Mouse (Mus musculus) frontal cortex, postnatal 36 days (tissue): ENCODE data around the gene Gmip.
A peak's percentile ranks its signal among the peaks of the same experiment; 100 is the strongest.

Source experiments
- DNase-seq, 2 experiments: peaks; one replicate each; pipeline ENCODE4 v3.0.0; 2022; ENCODE audit warnings: low spot score in 2 of 2

The Gmip gene

DNA sequence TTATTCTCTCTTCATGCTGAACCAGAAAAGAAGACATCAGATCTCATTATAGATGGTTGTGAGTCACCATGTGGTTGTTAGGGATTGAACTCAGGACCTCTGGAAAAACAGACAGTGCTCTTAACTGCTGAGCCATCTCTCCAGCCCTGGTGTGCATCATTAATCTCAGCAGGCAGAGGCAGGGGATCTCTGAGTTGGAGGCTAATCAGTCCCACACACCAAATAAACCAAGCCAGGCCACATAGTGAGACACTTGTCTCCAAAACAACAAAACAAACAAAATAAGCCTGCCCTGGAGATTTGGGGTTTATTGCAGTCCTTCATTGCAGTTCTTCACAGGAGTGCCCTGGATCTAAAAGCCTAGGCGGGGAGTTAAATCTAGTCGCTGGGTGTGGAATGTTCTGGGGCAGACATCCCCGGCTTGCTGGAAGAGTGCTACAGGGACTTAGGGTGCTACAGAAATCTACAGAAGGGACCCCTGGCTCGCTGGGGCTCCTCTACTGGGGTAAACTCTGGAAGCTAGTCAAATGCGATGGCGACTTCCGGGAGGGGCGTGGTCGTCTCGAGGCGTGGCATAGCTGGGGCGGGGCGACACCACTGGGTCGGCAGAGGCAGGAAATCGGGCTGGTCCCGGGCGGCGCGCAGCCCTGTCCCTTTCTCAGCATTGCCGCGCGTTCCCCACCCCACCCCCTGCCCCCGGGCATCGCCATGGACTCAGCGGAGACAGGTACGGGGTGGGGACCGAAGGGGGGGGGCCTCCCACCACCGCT lies at the start of gene Gmip:
Gene Gmip, plus strand, starts transcription at position 586 of the 770 bp plus-strand sequence.
- peak in 1 of 2 experiments; percentile 30 for DNase-seq

DNA sequence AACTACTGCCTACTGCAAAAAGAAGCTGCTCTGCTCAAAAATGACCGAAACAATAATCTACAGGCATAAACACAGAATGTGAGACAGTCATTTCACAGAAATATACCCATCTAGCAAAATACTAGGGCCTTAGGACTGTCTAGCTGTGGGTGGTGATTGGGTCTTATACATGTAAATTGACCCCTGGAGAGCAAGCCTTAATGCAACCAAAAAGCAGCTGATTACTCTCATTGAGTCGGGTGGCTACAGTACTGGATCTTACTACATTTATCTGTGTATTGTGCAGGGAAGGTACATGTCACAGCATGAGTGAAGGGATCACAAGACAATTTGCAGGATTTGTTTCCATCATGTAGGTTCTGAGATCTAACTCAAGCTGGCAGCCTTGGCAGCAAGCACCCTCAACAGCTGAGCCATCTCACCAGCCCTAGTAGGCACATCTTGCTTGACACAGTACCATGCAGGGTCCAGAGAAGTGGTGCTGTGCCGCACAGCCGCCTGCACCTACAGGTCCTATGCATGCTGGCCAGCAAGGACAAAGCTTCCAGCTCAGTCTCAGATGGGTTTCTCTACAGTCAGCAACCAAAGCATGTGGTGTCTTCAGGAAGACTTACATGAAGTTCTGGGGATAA lies 46.5 kb upstream of the Gmip start:
- no peak for DNase-seq

DNA sequence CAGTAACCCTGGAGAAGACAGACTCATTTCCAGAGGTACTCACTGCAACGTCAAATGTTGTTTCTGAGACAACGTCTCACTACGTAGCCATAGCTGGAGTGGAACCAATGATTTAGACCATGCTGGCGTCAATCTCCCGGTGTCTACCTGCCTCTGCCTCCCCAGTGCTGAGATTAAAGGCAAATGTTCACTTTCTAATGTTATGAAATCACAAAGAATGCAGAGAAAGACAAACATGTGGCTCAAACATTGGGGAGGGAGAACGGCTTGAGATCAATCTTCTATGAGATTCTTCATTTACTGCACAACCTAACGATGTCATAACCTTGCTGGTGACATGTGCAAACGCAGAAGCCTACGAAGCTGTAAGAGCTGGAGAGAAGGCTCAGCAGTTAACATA lies 37.3 kb upstream of the Gmip start:
- no peak for DNase-seq

GRCm38 (mm10) chr8:69772106-69772505 lies 36.4 kb upstream of the Gmip start:
- no peak for DNase-seq

DNA sequence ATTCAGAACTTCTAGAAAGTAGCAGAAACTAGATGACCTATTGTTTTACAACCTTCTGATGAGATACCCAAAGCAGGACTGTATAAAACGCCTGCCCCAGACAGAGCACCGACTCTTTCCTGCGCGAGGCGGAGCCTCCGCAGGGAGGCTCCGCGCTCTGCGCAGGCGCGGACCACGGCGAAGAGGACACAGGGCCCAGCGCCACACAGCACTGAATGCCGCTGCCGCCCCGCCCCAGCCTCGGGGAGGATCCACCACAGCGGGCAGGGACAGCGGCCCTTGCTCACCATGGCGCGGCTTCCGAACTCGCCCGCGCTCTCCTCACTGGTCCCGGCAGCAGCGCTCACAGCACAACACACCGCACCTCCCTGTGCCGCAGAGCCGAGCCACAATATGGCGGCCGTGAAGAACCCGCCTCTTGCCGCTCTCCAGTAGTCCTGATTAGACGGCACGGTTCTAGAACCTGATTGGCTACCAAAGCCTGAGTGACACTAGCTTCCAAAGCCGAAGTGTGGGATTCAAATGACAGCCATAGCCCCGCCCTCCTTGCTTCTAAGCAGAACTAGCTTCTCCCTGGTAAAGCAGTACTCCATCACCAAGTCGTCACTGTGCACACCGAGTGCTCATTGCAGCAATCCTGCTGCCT lies 33.9 kb upstream of the Gmip start, which contains the start of gene Gm20422:
Gene Gm20422, minus strand, starts transcription at position 384 of the 646 bp plus-strand sequence.
- DNase-seq: peak; percentile 87 to 90

GRCm38 (mm10) chr8:69775149-69775534 lies 33.3 kb upstream of the Gmip start:
- DNase-seq: no peak

DNA sequence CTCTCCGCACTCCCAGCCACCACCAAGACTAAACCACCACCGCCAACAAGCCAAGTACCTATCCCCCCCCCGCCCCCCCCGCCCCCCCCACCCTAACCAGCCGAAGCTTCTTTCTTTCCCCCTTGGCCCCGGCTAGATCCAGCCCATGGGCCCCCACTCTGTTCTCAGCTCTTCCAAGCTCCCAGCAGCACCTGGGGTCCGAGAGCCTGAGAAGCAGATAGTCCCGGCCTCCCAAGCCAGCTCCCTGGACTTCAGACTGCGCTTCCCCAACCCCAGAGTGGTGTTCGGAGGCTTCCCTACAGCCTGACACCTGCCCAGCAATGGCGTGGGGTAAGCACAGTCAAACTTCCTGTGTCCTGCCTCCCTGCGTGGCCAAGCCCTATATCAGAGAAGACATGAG lies 31.4 kb upstream of the Gmip start:
- DNase-seq: no peak

GRCm38 (mm10) chr8:69789105-69789504 lies 19.4 kb upstream of the Gmip start:
- no peak for DNase-seq

- DNase-seq: no peak
These were observed 18.7 kb upstream of the Gmip start for GRCm38 (mm10) chr8:69789731-69790130.

DNA sequence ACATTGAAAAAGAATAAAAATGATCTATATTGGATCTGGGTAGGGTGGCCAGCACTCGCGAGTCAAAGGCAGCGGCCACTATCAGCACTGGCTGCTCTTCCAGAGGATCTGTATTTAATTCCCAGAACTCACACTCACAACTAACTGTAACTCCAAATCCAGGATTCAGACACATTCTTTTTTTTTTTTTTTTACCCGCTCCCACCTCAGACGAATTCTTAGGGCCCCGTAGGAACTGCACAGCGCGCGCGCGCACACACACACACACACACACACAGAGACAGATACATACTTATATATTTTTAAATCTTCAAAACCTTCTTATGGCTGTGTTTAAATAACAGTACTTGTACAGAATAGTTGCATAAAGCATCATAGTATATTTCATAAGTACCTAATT lies 18.1 kb upstream of the Gmip start:
- DNase-seq: no peak

GRCm38 (mm10) chr8:69790773-69791367 lies 17.6 kb upstream of the Gmip start, which contains the start of the genes Atp13a1 and Zfp866:
Atp13a1 (plus strand) TSS chr8:69791163.
Zfp866 (minus strand) TSS chr8:69791178.
- DNase-seq: peak; percentile 89 to 92

- no peak for DNase-seq
These were observed 16.9 kb upstream of the Gmip start for GRCm38 (mm10) chr8:69791415-69792068.

DNA sequence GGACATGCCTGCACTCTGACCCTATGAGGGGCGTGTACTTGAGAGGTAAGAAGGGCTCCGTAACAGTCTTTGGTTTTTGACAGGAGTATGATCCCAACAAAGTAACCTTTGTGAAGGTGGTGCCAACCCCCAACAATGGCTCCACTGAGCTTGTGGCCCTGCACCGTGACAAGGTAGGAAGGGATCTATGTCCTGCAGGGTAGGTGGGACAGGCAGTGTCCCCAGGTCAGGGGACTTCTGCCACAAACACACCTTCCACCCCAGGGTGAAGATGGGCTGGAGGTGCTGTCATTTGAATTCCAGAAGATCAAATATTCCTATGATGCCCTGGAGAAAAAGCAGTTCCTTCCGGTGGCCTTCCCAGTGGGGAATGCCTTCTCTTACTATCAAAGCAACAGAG lies 14.8 kb upstream of the Gmip start:
- no peak for DNase-seq

GRCm38 (mm10) chr8:69794096-69794495 lies 14.4 kb upstream of the Gmip start:
- DNase-seq: no peak

DNA sequence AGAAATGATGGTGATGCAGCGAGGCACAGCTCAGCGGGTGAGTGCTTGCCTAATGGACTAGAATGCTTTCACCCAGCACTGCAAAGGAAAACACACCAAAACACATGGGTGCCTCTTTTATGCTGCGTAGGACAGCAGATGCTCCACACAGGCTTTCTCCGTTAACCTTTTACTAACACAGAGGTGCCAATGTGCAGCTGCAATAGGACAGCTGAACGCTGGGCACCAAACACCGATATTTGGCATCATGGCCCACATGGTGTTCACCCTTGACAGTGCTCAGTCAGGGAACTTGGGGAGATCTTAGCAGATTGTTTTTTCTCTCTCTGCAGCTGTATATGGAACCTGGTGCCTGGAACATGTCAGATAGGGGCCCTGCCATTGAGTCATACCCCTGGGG lies 13.6 kb upstream of the Gmip start:
- DNase-seq: no peak

- no peak for DNase-seq
These were observed 11.6 kb upstream of the Gmip start for GRCm38 (mm10) chr8:69796721-69797345.

DNA sequence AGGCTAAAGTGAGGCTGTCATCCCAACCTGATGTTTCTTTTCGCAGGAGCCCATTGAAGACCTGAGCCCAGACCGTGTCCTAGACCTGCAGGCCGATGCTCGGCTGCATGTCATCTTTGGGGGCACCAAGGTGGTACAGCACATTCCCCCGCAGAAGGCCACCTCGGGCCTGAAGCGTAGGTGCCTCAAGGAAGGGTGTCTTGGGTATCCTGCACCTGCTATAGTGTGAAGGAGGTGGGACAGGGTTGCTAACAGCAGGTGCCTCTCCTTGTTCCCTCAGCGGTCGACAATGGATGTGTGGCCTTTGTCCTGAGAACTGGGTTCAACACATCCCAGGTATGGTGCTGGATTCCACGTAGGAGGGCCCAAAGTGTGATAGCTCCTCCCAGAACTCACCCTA lies 10.8 kb upstream of the Gmip start:
- DNase-seq: no peak

DNA sequence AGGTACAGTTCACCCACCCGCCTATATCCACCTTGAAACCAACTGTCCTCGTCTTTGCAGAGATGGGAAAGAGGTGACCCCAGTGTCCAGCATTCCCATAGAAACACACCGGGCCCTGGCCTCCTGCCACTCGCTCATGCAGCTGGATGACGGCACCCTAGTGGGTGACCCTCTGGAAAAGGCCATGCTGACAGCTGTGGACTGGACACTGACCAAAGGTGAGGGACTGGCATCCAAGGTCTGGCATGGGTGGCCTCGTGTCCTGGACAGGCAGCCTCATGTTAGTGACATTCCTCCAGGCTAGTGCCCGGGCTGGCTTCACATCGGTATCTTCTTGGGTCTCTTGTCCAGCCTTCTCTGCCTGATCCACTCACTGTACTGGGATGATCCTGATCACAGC lies 9.2 kb upstream of the Gmip start:
- no peak for DNase-seq

- no peak for DNase-seq
These were observed 8.5 kb upstream of the Gmip start for GRCm38 (mm10) chr8:69799946-69800345.

DNA sequence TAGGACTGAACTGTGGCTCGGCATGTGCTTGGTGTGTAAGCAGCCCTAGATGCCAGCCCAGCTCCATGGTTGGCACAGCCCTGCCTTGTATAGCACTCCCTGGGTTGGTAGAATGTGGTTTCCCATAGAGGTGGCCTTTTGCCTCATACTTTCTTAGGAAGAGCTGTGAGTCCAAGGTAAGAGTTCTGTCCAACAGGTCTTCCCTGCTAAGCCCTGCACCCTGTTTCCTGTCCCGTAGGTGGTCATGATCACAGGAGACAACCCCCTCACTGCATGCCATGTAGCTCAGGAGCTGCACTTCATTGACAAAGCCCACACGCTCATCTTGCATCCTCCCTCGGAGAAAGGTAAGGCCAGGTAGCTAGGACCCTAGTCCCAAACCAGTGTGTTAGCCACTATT lies 6.7 kb upstream of the Gmip start:
- no peak for DNase-seq

DNA sequence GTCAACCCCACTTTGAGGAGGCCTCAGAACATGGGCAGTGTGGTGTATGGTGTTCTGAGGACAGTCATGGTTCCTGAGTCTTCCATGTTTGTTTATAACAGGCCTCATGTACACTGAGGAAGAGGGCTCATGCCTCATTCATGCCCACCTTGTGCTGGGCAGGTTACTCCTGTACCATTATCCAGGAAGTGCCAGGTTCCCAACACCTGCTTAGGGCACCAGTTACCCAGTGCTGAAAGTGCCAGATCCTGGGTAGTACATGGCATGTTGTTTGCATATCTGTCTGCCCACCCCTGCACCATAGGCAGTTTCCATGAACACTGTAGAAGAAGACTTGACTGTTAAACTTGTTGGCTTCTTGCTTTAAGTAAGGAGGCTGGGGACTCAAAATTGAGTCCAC lies 6.3 kb upstream of the Gmip start:
- no peak for DNase-seq
